Mouse (Mus musculus): ENCODE results near the gene T.

DNA sequence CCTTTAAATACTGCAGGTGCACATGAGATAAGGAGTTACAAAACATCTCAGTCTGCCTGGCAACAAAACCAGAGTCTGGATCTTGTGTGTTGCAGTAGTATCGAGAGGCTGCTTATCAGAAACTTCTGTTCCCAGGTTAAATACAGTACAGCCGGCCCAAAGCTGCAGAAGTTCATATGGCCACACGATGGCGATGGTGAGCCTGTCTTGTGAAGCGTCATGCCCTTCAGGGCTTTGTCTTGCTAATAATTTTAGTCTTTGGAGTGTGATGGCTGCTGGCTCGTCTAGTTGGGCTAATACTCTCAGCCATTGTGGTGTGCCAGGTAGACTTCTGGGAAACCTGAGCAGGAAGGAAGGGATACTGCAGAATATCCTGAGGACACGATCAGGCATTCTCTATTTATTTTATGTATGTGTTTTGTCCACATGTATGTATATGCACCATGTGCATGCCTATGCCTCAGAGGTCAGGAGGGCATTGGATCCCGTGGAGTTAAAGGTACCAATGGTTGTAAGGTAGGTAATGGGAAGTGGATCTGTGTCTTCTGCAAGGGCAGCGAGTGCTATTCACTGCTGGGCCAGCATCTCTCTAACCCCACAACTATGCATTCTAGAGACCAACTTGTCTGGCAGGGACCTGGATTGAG, 29.4 kb downstream of the T start:
- peak; percentile 64; the same call in 1 of the 2 replicates for TF ChIP-seq CTCF (IDR thresholded peaks at IDR 0.05; ENCODE audit: low read depth, low read length)
- no peak for TF ChIP-seq TAL1 (conservative IDR thresholded peaks at IDR 0.05; ENCODE audit: low read depth, low read length)
- no peak for TF ChIP-seq GATA1 (IDR thresholded peaks at IDR 0.05; ENCODE audit: borderline replicate concordance, low read length)
- no peak for TF ChIP-seq POLR2AphosphoS5 (IDR thresholded peaks at IDR 0.05; ENCODE audit: insufficient replicate concordance, low read depth, low read length)
